Mouse (Mus musculus) frontal cortex, postnatal 36 days (tissue): ENCODE data around the gene Igf1r.

Experiments
- DNase-seq, 2 experiments: peaks; one replicate each; pipeline ENCODE4 v3.0.0; 2022; ENCODE audit warnings: low spot score in 2 of 2

Gene Igf1r

DNA sequence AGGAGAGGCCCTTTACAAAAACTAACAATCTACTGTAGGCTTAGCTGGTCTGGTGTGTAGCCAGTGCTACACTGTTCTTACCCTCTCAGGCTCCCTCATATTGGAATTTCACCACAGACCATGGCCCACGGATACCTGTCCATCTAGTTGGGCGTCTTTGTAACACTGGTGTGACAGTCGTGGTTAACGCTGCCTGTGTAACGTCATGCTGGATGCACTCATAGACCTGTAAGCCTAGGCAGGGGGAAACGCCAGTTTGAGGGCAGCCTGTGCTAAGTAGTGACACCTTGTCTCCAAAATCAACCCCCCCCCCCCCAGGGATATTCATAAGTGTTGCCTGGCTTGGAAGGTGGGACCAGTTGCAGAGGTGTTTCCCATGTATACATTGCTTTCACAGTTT, 4.7 kb downstream of the Igf1r start:
- DNase-seq = no peak

DNA sequence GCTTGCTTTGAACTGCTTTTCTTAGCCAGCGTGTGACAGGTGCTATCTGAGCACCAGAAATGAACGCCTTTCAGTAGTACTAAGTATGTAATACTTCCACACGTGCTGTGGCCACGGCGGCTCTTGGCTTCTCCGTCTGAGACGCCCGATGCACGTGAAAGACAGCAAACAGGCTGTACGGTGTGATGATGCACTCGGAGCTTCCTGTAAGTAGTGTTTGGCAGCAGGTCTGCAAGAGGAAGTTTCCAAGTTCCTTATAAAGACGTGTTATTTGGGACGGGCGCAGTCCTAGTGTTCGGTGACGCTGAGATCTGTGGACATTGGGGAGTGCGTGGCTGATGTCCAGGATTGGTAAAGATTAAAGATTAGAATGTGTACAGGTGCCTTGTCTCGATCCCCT, 5.4 kb downstream of the Igf1r start:
- no peak for DNase-seq

DNA sequence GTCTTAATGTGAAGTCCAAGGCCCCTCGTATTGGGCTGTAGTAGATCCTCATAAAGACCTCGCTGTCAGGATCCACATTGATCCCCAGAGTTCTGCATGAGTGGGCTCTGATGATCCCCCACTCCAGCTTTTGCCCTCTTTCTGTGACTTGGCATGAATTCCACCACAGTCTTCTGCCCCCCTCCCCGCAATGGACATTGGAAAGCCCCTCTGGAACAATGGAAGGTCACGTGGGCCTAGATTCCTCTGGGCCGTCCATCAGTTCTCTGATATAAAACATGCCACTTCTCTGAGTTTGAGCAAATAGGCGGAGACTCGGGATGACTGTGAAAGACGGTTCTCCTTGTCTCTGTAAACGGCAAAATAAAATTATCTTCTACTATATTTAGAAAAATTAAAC, 8.1 kb downstream of the Igf1r start:
- DNase-seq = no peak

DNA sequence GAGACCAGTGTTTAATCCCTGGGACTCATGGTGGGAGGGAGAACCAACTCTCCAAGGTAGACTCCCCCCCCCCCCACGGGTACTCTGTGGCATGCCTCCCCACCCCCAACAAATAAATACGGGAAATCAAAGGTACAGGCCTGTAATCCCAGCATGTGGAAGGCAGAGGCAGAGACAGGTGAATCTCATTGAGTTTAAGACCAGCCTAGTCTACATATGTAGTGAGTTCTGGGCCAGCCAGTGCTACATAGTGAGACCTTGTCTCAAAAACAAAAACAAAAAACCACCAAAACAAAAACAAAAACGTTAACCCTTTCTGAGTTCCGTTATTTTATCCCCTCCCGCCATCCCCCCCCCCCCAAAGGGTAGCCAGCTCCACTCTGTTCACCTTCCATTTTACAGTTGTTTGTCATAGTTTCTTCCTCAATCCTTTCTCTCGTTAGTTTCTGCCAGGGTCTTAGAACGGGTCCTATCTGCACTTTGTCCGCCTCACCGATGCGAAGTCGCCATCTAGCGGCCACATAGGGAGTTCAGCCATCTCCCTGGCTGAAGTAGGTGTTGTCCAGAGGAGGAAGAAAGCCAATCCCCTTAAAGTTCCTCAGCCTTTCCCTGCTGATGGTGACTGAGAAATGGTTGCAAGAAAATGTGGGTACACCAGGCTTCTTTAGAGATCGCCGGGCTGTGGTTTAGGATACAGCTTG, 9.1 kb downstream of the Igf1r start:
- peak; percentile 77 to 81 for DNase-seq

DNA sequence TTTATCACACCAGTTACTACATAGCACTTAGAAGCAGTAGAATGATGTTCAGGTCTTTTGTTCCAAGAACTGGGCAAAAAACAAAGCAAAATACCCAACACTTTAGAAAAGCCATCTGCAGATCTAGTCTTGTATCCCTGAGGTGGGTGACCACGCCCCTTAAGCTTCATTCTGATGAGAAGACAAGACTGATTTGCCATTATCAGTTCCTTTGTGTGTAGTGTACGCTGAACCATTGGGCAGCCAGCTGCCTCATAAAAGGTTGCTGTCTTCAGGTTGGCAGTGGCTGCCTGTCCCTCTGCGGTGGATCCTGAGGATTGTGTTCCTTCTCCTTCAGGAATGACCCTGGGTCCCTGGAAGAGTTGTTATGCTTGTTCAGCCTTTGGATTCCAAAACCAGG, 11.1 kb downstream of the Igf1r start:
- DNase-seq = no peak

DNA sequence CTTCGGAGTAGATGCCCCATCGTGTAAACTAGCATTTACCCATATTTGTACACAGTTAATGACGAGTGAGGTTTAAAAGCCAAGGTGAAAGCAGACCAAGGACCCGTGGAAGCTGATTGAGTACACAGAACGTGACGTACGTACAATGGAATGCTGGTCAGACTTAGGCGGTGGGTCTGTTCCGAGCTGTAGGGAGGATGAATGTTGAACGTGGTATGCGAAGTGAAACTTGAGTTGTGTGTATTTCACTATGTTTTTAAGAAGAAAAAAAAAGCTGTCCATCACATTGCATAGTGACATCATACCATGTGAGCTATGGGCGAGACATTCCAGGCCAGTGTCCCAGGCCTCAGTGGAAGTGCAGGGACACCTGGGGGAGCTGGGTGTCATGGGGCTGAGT, 15.8 kb downstream of the Igf1r start:
- no peak for DNase-seq

DNA sequence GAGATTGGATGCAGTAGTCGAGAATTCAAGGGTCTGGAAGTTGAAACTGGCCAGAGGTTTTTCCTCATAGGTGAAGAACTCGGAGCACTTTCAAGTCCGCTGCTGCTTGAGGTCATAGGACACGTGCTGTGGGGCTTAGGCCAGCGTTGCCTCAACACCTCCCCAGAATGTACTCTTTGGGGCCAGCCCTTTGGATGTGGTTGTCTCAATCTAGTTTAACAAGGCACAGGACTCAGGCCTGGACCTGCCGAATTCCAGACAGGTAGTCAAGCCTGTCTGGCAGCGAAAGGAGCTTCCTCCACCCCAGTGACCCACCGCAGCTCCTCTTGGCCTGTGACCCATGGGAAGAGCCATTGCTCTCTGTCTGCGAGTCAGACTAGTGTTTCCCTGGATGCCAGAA, 16.4 kb downstream of the Igf1r start:
- DNase-seq = no peak

DNA sequence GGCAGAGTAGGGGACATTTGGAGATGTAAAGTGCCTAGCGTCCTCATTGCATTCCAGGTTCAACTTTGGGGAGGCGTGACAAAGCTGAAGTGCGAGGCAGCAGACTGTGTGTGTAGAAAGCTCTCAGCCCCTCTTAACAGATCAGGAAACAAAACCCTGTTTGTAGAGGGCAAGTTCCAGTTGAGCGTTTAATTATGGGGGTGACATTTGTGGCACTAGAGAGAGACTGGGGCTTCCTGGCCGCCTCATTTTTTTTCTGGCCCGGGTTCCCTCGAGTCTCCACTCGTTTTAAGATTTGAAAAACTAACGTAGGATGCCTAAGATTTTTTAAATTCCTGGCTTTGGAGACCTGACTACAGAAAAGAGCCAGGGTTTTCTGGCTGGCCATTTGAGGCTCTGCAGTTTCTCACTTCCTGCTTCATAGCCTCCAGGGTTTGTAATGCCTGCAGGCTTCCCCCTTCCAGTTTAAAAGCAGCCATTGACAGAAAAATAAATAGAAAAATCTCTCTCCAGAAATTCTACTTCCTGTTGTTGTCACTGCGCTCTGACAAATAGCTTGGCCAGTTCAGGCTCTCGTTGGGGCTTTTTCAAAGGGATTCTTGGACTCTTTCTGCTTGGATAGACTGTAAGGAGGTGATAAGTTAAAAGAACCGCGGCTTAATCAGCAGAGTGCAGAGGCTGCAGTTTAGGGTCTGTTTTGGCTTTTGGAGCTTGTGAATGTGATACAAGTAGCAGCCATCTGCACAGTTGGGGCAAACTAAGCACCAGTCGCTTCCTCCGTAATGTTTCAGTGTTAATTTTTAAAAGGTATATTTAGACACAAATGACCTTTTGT, 20.8 kb downstream of the Igf1r start:
- DNase-seq = no peak

DNA sequence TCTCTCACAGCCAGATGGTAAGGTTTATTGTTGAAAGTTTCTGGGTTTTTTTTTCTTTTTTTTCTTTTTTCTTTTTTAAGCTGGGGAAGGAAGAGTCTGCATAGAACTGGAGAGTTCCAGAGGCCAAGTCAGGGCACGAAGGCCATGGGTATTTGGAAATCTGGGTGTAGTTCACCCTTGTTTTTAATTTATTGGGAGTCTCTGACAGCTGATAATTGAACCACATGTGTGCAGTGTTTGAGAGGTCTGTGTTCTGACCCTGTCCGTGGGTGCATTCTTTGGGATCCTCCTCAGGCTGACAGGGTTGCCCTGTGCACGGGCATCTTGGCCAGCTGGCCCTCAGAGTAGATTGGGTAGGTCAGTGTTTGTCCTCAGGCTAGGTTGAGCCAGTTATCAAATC, 29.3 kb downstream of the Igf1r start:
- no peak for DNase-seq

DNA sequence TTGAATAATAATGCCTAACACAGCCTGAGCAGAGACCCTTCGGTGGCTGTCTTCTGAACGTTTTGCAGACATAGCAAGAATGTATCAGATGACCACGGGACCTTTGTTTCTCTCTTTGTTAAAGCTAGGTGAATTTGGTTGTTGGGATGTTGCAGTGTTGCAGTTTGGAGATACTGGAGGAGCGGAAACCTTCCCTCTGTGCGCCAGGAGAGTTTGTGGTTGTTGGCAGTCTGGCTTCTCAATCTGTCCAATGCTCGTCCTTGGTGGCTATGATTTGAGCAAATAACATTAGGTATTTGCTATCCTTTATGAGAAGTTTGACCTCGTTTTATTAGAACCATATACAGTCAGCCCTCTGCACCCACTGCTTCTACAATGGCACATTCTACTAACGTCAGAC, 30.2 kb downstream of the Igf1r start:
- no peak for DNase-seq

DNA sequence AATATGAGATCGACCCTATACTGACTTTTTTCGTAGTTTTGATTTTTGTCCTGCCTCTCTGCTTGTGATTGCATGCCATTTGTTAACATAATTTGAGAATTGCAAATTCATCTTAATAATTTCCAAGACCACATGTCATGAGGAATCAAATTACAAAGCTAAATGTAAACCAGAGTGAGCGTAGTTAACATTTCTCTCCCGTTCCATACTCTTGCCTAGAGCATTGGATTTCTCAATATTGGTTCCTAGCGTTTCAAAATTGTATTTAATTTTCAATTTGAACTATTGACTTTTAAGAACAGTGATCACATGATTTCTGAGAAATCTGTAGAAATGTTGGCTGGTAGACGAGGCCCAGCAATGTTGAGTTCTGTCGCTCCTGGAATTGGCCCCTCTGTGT, 30.8 kb downstream of the Igf1r start:
- no peak for DNase-seq

DNA sequence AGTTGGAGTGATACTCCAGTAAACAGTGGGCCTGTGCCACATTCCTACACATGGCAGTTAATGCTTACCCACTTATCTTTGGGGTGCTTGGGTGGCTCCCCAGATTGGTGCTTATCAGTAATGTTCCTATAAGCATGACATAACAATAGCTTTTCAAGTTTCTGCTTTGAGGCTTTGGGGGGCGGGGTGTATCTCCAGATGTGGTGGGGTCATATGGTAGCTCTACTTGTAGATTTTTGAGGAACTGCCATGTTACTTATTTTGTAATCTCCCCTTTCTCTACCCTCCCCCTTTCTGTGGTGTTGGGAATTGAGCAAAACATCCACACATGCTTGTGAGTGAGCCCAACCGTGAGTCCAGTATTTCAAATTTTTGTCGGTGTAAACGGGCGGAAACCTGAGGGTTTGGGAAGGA, 32.4 kb downstream of the Igf1r start:
- no peak for DNase-seq

DNA sequence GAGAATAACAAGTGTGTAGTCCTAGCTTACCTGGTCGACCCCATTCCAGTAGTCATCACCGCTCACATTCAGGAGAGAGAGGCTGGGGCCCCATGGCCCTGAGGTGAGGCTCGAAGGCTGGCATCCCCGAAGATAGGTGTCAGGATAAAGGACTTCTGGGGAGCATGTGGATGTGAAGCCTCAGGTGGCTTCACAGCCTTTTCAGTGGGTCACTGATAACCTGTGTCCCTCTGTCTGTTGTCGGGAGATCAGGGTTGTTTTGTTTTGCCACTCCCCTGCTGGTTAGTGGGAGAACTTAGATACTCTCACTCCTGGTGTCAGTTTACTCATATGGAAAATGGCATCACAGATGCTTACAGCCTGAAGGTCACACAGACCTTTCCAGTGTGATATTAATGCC, 32.9 kb downstream of the Igf1r start:
- DNase-seq = no peak

DNA sequence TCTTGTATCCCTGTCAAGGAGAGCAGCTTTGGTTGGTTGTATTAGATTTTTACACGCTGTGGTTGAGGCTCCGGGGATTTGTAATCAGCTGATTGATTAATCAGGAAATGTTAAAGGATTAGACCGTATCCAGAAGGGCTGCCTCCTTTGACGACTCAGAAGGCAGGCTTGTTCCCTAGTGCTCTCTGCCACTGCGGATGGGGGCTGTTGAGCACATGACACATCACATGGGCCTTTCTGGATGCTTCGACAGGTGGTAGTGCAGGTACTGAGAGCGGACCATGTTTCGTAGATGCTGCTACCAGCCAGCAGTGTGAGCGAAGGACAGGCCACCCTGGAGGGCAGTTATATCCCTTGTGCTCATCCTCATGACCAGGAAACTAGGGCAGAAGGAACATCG, 33.6 kb downstream of the Igf1r start:
- no peak for DNase-seq

DNA sequence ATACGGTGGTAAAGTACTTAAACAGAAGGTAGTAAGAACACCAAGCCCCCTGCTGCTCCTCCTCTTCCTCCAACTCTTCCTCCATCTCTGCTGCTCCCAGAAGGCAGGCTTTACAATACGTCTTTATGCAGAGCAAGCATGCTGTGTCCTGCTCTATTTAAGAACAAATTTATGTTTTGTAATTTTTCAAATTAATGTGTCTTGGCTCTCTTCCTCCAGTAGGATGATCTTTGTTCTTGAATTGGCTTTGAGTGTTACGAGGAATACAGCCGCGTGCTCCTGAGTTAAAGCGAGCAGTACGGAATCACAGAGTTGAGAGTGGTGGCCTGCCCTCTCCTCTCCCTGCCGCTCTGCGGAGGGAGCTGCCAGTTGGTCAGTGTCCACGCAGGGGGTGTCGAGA, 34.2 kb downstream of the Igf1r start:
- DNase-seq = no peak

DNA sequence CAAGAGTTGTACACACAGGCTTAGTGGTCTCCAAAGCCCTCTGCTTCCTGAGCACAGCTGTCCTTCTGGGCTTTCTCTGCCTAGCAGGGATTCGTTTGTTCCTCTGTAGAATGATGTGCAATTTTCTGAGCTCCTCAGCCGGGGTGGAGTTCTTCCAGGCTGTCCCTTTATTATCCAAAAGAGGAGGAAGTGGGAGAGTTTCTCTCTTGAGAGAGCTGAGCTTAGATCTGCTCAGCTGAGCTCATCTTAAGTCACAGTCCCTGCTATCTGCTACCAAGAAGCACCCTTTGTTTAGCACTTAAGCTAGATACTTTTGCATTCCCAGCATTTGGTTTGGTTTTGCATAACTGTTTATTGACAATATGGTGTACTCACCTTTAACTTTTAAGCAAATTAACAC, 36.7 kb downstream of the Igf1r start:
- no peak for DNase-seq

DNA sequence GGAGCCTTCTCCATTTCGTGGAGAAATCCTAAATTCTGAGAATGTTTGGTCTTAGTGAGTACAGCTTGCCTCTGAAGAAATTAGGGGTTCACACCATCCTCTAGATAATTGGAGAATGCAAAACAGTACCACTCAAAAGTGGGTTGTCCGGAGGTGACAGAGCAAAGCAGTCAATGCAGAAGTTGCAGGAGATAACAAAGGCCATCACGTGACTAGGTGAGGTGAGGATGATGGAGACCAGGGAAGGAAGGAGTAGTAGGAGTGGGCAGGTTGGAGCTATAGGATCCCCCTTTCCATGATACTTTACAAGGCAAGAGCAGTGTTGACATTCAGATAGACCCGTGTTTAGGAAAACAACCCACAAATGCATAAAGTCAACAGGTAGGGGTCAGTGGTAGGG, 41.0 kb downstream of the Igf1r start:
- no peak for DNase-seq

DNA sequence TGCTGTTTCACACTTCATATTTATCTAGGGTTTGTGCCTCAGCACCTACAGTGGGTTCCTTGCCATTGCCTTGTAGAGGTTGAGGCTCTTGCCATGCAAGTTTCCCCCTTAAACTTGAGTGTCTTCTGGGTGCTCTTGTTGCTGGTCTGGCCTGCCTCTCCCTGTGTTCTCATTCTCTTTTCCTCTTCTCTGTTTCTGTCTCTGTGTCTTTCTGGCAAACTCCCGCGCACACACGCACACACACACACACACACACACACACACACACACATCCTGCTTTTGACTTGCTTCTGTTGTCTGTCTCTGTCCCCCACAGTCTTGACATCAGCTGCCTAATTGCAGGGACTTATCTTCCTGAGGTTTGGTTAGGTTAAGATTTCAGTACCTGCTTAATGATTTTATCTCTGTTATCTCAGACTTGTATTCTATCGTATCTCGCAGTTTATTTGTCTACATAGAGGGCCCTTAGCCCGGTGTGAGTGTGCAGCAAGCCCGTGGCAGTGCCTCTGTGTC, 41.8 kb downstream of the Igf1r start:
- no peak for DNase-seq

DNA sequence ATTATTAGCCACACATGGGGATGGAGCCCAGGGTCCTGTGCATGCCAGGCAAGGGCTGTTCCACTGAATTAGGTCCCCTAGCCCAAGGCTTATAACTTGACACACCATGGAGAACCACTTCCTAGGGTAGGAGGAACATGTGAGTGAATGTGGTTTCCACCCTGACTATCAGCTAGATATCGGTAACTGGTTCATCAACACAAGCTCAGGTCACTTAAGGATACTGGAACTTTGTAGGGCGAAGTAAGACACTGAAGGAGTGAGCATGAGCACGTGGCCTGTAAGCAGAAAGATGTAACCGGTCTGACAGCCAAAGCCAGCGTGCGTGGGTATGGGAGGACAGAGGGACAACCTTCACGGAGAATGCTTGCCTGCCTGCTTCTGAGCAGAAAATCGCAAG, 42.6 kb downstream of the Igf1r start:
- peak in 1 of 2 experiments; percentile 16 for DNase-seq

DNA sequence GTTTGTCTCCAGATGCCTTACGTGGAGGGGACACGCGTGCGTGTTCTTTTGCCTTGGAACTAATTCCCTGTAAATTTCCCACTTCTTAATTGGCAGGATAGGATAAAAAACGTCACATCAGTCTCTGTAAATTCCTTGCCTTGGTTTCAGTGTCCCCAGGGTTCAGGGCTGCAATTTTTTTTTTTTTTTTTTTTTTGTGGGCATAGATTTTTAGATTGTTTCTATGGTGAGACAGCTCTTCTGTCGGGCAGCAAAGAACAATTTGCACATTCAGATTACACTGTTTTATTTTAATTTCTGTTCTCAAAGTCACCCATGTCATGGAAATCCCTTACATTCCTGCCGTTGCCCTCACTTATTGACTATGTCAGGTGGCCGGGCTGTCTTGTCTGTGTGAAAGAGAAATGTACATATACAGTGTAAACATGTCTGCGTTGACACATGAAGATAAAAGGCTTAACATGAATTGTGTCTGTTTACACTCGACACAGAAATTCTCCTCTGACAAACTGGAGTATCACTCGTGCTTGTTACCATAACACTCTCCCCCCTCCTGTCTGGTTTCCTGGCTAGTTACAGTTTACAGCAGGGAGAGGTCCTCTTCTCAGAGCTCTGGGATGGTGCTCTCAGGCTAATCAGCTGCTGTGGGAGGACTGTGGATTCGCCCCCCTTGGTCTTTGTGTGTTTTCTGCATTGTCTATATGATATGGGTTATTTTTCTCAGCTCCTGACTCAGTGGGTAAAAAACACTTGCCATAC, 43.8 kb downstream of the Igf1r start:
- DNase-seq = no peak

DNA sequence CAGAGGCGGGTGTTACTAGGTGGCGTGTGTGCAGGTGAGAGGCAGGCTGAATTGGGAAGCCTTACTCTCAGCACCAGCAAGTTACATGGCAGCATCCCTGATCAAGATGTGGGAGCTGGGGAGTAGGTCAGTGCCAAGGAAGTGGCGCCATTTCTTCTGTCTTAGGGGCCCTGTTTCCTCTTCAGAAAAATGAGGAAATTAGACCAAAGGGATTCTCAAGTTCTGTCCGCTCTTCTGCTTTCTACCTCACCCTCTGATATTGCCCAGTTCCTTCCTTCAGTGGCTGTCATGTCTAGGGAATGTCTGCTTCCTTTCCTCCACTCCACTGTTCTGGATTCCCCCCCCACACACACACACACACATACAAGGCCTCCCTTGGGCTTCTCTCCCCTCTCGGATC, 48.6 kb downstream of the Igf1r start:
- no peak for DNase-seq

DNA sequence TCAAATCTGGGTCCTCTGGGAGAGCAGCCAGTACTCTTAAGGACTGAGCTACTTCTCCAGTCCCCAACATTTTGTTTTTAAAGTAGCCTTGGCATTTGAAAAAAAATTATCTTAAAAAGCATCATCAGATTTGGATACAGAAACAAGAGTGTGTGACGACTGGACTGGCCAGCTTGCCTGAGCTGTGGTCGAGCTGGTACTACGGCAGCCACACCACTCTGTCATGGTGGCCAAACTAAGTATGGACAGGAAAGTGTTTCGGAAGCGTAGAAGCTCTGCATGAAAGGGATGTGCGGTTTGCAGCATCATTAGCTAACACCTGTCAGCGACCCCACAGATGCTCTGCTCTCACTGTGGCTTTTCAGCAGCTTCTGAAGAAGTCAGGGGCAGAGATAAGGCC, 53.4 kb downstream of the Igf1r start:
- no peak for DNase-seq

DNA sequence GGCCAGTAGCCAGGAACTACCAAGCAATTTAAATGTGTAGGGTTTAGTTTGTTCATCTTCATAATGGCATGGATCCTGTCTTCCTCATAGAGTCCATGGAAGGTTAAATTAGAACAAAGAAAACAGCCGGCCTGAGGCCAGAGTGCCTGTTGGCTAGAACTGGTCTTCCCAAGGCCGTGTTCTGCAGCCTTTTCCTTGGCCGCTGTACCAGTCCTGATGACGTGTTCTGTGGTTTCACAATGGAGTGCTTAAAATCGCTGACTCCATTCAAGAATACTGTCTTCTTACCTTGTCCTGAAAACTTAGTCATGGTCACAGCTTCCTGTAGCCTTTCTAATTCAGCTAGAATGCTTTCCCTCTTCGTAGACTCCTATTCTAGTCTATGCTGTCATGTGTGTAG, 53.9 kb downstream of the Igf1r start:
- no peak for DNase-seq
